Mouse (Mus musculus) T-helper 17 cell (primary cell): ENCODE results near the gene Trib3.

Experiments used
- in situ Hi-C, 2 experiments: fragments of 300-600 bp; cut with MboI, MseI; formaldehyde crosslinking; loops; 1 replicate in 1 of 2; 2 replicates in 1 of 2; pipeline ENCODE4 v1.15.1; 2025; ENCODE audit warnings: high pct_unique_total_duplicates in 2 of 2

The Trib3 gene

DNA sequence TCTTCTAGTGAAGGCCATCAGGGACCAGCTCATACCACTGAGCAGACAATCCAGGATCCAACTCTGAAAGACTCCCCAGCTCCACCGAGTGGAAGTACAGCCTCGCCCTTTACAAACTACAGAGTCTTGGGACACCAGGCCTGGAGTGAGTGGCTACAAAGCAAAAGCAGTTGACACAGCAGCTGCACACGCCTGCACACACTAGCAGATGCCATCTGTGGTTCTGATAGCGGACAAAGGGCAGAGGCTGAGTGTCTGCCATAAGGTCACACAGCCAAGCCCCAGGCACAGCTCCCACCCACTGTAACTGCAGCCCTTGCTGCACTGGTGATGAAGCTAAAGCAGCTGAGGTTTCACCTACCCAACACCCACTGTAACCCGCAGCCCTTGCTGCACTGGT lies 22.3 kb downstream of the Trib3 start:
- in situ Hi-C loops, result no loop called here

DNA sequence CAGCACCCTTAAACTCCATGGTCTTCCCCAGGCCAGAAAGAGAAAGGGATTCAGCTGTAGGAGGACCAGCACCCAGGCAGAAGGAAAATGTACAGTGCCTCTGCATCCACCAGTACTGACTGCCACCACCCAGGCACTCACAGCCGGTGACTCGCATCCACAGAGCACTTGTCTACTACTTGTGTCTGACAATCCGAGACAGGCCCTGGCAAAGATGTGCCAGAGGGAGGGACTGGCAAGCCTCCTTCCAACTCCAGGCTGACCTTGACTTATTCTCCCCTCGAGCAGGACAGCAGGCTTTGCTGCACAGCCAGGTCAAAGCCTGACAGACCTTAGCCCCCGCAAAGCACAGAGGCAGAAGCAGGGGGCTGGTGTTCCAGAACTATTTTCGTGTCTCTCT lies 26.8 kb downstream of the Trib3 start:
- in situ Hi-C loops, result no loop called here

DNA sequence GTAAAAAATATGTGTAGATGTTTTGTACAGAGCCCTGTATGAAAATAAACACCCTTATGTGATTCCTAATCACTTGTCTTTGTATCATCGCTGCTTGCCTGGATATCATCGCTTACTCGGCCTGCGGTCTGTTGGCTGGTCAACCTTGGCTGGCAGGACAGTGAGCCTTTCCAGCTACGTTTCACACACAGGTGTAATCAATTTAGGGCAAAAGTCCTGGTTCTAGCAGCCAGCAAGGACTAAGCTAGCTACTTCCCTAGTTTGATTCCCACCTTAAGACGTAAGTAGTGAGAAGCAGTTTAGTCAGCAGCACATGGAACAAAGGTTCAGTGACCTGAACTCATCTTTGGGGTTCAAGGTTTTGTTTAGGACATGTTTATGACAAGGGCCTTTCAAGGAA lies 29.9 kb downstream of the Trib3 start:
- in situ Hi-C loops, result no loop called here

DNA sequence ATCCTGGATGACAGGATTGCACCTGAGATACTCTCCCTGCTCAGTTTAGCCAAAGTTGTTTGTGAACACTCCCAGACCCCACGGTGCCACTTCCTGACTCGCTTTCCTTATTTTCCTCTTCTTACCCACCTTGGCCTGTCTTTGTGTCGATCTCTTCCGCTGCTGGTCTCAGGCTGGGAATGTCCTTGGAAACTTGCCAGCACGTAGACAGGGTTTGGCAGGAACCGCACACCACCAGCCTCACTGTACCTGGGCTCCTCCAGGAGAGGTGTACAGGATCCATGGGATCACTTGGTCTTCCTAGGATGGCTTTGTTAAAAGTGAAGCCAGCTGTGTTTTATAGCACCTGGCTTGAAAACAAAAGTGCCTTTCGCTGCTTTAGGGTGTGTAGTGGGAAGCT lies 30.8 kb downstream of the Trib3 start:
- in situ Hi-C loops, result no loop called here

DNA sequence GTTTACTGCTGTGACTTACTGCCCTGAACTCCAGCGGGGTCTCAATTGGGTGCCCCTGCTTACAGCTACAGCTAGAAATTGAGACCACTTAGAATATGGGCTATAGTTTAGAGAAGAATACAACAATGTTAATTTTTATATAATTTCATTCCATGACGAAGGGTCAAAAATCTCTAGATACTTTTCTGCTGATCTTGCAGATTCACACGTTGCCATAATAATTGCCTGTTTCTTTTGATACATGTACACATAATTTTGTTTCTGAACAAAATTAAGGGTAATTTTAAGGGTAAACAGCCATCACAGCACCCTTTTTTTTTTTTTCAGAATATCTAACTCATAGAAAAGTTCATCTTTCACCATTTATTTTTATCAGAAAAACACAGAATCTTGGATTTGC lies 36.6 kb downstream of the Trib3 start:
- in situ Hi-C loops, result loop anchor here in 1 of 2 experiments (10.0 kb wide), 1 partner anchor 1392 kb away; no protein-coding TSS in a partner anchor

DNA sequence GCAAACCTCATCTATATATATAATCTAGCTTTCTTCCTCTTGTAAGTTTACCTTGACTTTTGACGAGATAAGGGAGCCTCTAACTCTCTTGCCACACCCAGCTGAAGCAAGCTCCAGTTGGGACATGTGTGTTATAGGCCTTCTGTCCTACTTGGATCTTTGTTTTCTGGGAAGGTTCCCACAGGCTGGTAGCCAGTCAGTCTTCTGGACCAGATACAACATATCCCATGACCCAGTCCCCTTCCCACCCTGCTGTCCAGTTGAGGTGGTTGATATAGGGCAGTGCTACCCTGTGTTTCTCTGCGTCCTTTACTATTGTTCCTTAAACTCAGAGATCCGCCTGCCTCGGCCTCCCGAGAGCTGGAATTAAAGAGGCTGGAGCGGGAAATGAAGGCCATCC lies 38.4 kb downstream of the Trib3 start:
- in situ Hi-C loops, result loop anchor here in 1 of 2 experiments (10.0 kb wide), 1 partner anchor 1391 kb away; no protein-coding TSS in a partner anchor

DNA sequence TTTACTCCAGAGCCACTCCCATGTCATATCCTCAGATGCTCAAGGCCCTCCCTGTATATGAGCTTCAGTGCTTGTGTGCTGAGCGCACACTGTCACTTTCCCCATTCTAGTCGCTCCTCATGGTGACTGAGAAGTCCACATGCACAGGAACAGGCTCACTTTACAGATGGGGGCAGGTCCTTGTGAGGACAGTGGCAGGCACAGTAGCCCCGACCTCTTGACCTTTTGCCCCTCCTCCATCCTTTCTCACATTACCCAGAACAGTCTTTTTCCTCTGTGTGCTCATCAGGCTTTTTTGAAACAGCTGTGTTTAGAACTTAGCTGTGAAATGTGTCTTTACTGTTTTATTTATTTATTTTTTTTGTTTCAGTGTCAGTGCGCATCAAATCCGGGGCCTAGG lies 40.1 kb downstream of the Trib3 start:
- in situ Hi-C loops, result loop anchor here in 1 of 2 experiments (10.0 kb wide), 1 partner anchor 1389 kb away; no protein-coding TSS in a partner anchor

DNA sequence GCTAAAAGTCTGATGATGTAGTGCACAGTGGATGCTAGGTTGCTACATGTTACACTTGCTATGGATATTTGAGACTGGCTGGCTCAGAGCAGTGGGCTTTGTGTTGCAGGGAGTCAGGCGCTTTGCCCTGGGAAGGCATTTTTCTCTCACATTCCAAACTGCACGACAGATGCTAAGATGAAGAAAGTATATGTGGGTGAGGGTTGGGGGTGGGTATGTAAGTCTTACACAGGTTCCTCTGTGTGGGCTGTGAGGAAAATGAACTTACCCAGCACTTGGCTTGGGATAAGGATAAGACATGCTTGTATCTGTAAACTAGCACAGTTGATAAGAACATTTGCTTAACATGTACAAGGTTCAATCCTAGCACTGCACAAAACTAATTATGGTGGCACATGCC lies 41.0 kb downstream of the Trib3 start:
- in situ Hi-C loops, result loop anchor here in 1 of 2 experiments (10.0 kb wide), 1 partner anchor 1388 kb away; no protein-coding TSS in a partner anchor

DNA sequence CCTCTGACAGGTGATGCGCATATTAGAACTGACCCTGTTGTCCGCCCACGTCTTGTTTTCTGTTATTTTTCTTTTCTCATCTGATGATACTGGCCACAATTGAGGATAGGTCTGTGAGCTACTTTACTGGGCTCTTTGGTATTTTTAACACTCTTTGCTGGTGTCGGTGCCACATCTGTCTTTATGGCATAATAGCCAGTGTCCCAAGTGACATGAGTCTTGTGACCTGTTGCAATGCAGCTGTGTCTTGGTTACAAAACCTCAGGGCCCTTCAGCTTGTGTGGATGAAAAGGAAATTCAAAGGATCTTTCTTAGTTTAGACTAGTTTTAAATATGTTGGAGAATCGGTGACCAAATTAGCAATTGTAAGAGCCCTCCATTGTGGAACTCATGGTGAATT lies 49.3 kb downstream of the Trib3 start:
- in situ Hi-C loops, result loop anchor here in 1 of 2 experiments (25.0 kb wide), 1 partner anchor 593 kb away; no protein-coding TSS in a partner anchor

DNA sequence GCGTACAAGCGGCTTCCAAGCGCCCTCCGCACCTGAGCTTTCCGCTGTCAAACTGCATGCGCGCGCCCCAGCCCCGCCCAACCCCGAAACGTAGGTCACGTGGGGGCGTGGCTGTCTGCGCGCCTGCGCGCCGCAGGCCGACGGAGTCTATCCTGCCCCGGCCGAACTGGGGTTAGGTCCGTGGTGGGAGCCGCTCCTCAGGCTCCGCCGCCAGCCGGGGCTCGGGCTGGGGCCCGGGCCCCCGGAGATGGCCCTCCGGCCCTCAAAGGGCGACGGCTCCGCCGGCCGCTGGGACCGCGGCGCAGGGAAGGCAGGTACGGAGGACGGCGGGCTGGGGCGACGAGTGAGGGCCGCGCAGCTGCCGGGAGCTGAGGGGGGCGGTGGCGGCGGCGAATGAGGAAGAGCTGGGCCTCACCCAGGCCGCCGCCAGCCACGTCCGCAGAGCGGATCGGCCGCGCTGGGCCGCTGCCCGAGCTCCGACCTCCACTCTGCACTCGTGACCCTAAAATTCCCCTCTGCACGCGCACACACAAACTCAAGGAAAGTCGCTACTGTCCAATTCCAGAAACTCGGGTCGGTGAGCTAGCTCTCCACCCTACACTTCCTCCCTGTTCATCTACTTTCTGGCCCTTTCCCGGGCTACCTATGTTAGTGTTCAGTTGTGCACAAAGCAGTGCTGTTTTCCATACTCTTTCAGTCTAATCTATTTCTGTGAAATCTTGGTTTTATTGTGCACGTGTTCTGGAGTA lies 49.9 kb downstream of the Trib3 start, which contains the start of gene Tbc1d20:
Gene Tbc1d20 (plus strand): TSS at position 102 of the 749 bp plus-strand sequence.
- in situ Hi-C loops, result loop anchor here in 1 of 2 experiments (25.0 kb wide), 1 partner anchor 593 kb away; no protein-coding TSS in a partner anchor

DNA sequence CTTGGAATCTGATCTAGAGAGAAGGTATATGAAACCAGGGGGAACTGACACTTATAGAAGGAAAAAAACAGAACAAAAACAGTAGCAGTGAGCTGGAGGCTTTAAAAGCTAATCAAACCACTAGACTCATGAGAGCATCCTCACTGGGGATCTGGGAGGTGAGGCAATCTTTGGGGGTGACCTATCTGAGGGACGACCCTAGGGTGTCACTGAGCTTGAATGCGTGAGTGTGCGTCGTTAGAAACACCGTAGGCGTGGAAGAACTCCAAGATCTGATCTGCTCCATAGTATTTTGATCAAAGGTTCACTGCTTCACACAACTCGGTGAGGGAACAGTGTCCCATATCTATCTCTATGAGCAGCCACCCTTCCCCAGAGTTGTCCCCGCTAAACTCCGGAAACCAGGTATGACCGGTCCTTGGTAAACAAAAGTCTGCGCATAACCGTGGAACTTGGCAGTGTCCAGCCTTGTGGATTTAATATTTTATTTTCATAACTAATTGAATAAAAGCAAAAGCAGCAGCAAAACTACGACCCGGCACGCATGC lies 50.6 kb downstream of the Trib3 start:
- in situ Hi-C loops, result loop anchor here in 1 of 2 experiments (25.0 kb wide), 1 partner anchor 594 kb away; no protein-coding TSS in a partner anchor

DNA sequence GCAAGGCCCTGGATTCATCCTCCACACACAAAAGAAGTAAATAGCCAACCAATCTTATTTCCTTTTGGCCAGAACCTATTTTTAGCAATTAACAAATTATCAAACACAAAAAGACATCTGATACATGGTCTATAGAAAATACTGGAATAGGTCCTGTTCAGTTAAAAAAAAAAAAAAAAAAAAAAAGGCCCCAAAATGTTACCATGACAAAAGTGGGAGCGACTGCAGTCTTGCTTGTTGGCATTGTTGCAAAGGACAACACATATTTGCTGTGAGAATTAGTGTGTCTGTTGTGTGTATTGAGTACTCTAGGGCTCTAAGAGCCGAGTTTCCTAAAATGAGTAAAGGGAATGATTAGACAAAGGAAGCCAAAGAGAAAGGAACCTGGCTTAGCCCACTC lies 51.4 kb downstream of the Trib3 start:
- in situ Hi-C loops, result loop anchor here in 1 of 2 experiments (25.0 kb wide), 1 partner anchor 595 kb away; no protein-coding TSS in a partner anchor

DNA sequence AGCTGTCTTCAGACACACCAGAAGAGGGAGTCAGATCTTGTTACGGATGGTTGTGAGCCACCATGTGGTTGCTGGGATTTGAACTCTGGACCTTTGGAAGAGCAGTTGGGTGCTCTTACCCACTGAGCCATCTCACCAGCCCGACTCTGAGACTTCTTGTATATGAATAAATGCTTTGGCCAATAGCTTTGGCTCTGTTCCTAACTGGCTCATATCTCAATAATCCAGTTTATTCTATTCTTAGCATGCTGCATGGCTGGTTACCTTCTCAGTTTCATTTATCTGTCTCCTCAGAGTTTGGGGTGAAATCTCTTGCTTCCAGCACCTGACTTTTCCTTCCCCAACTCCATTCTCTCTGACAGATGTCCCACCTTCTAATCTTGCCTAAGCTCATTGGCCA lies 54.2 kb downstream of the Trib3 start:
- in situ Hi-C loops, result loop anchor here in 1 of 2 experiments (25.0 kb wide), 1 partner anchor 598 kb away; no protein-coding TSS in a partner anchor

DNA sequence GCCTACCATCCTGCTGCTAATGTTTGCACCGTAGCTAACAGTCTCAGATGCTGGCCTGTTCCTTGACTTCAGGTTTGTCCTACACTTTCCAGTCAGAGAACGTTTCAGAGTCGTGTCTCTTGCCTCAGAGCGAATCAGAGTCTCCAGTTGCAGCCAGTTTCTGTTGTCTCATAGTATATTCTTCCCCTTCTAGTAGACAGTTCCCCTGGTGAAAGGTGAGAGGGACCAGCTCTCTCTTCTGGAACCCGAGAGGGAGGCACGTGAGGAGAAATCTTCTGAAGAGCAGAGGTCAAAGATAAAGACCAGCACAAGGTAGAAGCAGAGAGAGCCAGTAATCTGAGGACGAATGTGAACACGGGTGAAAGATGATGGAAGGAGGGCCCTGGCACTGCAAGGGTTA lies 55.8 kb downstream of the Trib3 start:
- in situ Hi-C loops, result loop anchor here in 1 of 2 experiments (25.0 kb wide), 1 partner anchor 599 kb away; no protein-coding TSS in a partner anchor

DNA sequence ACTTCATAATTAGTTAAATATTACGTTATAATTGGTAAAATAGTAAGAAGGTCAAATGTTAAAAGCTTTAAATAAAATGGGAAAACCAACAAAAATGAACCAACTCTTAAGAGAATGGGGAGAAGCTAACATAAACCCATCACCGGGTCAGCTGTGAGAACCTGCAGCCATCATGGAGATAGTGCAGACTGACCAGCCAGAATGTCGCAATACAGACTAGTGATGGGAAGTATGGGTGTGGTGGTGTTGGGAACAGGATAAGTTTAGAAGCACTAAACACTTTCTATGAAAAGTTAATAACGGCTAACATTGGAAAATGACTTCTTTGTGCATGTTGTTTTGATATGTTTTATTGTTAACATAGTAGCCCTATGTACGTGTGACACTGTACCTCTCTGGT lies 56.3 kb downstream of the Trib3 start:
- in situ Hi-C loops, result loop anchor here in 1 of 2 experiments (25.0 kb wide), 1 partner anchor 600 kb away; no protein-coding TSS in a partner anchor
